Mouse (Mus musculus): ENCODE data around the gene Smndc1.

The Smndc1 gene

GRCm38 (mm10) chr19:53390495-53391007, at the start of gene Smndc1:
Smndc1 (minus strand) TSS chr19:53390578.
- CTCF ChIA-PET: interaction anchor here (0.7 kb wide), 1 partner anchor 198 kb away, joined by 4 read pairs; no protein-coding TSS in a partner anchor

GRCm38 (mm10) chr19:53439340-53439739, 49.0 kb upstream of the Smndc1 start:
- CTCF ChIA-PET: no interaction called here

- CTCF ChIA-PET: no interaction called here
These were observed 47.6 kb upstream of the Smndc1 start for GRCm38 (mm10) chr19:53437991-53438390.

GRCm38 (mm10) chr19:53437311-53437958, 47.1 kb upstream of the Smndc1 start:
- CTCF ChIA-PET: interaction anchor here (0.6 kb wide), 2 partner anchors 64 to 297 kb away, joined by 3 to 4 read pairs; partner anchors contain the start of gene Add3

GRCm38 (mm10) chr19:53433949-53434689, 43.7 kb upstream of the Smndc1 start:
- CTCF ChIA-PET: interaction anchor here (0.6 kb wide), 1 partner anchor 71 kb away, joined by 5 read pairs; no protein-coding TSS in a partner anchor

GRCm38 (mm10) chr19:53431003-53431402, 40.6 kb upstream of the Smndc1 start:
- CTCF ChIA-PET: interaction anchor here (0.6 kb wide), 1 partner anchor 55 kb away, joined by 4 read pairs; no protein-coding TSS in a partner anchor

- CTCF ChIA-PET: interaction anchor here (0.6 kb wide), 1 partner anchor 55 kb away, joined by 4 read pairs; no protein-coding TSS in a partner anchor
These were observed 40.0 kb upstream of the Smndc1 start for GRCm38 (mm10) chr19:53430356-53430755.

GRCm38 (mm10) chr19:53427817-53428216, 37.4 kb upstream of the Smndc1 start:
- CTCF ChIA-PET: interaction anchor here (1.0 kb wide), 1 partner anchor 9 kb away, joined by 4 read pairs; no protein-coding TSS in a partner anchor

GRCm38 (mm10) chr19:53427346-53427745, 37.0 kb upstream of the Smndc1 start:
- CTCF ChIA-PET: interaction anchor here (1.0 kb wide), 1 partner anchor 9 kb away, joined by 4 read pairs; no protein-coding TSS in a partner anchor

- CTCF ChIA-PET: no interaction called here
These were observed 35.4 kb upstream of the Smndc1 start for GRCm38 (mm10) chr19:53425824-53426223.

- CTCF ChIA-PET: interaction anchor here (1.0 kb wide), 1 partner anchor 18 kb away, joined by 3 read pairs; no protein-coding TSS in a partner anchor
These were observed 34.3 kb upstream of the Smndc1 start for GRCm38 (mm10) chr19:53424629-53425028.

GRCm38 (mm10) chr19:53423816-53424465, 33.6 kb upstream of the Smndc1 start:
- CTCF ChIA-PET: interaction anchor here (1.0 kb wide), 1 partner anchor 18 kb away, joined by 3 read pairs; no protein-coding TSS in a partner anchor

GRCm38 (mm10) chr19:53423341-53423753, 33.0 kb upstream of the Smndc1 start:
- CTCF ChIA-PET: interaction anchor here (0.6 kb wide), 1 partner anchor 106 kb away, joined by 3 read pairs; the partner anchor contains the start of gene Dusp5

- CTCF ChIA-PET: interaction anchor here (0.6 kb wide), 2 partner anchors 52 to 107 kb away, joined by 3 to 15 read pairs; partner anchors contain the start of gene Dusp5
These were observed 32.3 kb upstream of the Smndc1 start for GRCm38 (mm10) chr19:53422358-53423308.

GRCm38 (mm10) chr19:53421583-53422188, 31.3 kb upstream of the Smndc1 start:
- CTCF ChIA-PET: interaction anchor here (0.6 kb wide), 1 partner anchor 35 kb away, joined by 3 read pairs; no protein-coding TSS in a partner anchor

- CTCF ChIA-PET: interaction anchor here (0.6 kb wide), 1 partner anchor 35 kb away, joined by 3 read pairs; no protein-coding TSS in a partner anchor
These were observed 30.7 kb upstream of the Smndc1 start for GRCm38 (mm10) chr19:53420924-53421582.

- CTCF ChIA-PET: interaction anchor here (0.6 to 1.1 kb wide), 4 partner anchors 22 to 156 kb away, joined by 3 to 13 read pairs (median 4); no protein-coding TSS in a partner anchor
These were observed 29.5 kb upstream of the Smndc1 start for GRCm38 (mm10) chr19:53419834-53420233.

GRCm38 (mm10) chr19:53415198-53415597, 24.8 kb upstream of the Smndc1 start:
- CTCF ChIA-PET: interaction anchor here (0.6 kb wide), 1 partner anchor 112 kb away, joined by 3 read pairs; no protein-coding TSS in a partner anchor

- CTCF ChIA-PET: no interaction called here
These were observed 24.3 kb upstream of the Smndc1 start for GRCm38 (mm10) chr19:53414650-53415049.

Measured in spleen, embryonic (tissue).